Mouse (Mus musculus) lung, postnatal 25 days (tissue): Measurements from ENCODE around the gene Rapgef4.
"Not testable (repeated sequence)": the region's sequence is repeated elsewhere in the genome, so short reads cannot be mapped to it uniquely, and the experiment has no call there.

Experiments
- DNase-seq: peaks from one replicate; pipeline ENCODE4 v3.0.0; 2022; ENCODE audit warnings: low spot score

Gene Rapgef4

DNA sequence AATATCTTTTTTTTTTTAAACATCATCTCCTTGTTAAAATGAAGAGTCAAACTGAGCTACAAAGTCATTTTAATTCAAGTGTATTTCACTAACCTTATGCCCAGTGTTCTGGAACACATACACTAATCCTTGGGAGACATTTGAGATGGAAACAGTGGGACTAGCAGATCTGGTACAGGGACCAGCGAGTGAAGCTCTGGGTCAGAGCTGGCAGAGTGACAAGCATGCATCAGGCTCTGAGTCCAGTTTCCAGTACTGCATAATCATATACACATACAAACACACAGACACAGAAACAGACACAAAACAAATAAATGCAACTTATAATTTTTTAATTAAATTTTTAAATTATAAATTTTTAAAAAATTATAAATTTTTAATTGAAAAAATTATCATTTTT, 48.0 kb downstream of the Rapgef4 start:
- no peak for DNase-seq

DNA sequence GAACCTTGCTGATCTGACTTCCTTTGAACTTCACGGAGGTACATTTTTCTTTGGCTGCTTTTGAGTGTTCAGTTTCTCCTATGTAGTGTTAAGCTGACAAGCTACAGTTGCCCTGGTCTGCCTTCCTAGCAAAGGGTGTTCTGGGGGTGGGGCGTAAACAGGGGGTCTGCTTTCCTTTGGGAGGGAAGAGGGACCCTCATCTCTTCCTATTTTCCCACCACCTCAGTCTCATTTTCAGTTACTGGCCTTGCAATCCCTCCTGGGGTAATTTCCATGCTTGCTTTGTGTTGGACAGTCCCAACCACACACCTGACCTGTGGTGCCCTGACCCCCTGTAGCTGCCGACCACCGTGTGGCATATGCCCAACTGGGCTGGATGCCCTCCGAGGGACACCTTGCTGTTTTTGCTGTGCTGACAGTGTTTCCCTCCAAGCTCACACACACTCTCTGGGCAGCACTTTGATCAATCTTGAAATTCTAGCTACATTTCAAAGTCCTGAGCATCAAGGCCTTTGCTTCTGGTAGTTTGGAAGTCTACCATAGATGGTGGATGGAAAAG, 48.6 kb downstream of the Rapgef4 start:
- no peak for DNase-seq

DNA sequence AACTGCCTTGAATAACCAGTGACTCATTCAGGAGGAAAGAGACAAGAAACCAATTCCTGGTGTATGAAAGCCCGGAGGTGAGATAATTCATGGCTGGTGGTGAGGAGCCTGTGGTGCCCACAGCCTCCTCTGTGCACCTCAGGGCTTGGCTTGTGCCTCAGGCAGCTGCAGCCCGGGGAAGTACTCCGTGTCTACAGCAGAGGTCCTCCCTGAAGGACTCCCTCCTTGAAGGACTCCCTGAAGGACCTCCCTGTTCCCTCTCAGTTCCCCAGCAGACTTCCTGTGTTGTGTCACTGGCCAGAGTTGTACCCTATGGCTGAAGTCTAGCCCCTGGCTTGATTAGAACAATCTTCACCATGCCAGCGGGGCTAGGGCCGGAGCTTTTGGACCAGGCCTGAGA, 50.7 kb downstream of the Rapgef4 start:
- DNase-seq, result no peak

DNA sequence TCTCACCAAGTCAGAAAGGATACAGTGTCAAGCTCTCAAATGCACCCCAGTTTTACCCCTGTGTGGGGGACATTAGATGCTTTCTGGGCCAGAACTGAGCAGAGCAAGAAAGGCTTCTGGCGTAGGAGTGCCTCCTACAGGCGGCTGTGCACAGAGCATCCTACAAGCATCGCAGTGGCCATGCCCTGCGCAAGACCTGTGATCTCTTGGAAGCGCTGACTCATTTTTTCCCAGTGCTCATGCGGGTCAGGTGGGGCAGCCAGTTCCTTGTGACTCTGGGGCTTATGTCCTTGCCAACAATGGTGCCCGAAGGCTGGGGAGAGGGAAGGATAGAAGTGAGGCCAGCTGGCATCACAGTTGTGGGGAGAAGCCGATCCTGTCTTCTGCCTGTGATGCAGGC, 54.6 kb downstream of the Rapgef4 start:
- peak; percentile 24 for DNase-seq

DNA sequence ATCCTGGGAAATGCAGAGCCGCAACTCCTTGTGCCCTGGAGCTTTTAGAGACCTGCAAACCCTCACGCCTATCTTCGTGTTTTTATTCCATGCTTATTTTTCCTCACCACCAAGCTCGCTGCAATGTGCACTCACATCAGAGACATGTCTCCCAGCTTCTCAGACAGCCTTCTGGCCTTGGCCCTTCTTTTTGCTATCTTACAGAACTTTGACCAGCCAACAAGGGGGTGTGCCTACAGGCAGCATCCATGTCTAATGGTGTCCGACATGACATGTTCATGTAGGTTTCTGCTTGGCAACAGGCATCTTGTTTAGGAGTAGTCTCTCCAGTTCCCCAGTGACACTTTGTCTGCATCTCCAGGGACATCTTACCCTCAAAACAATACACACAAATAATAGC, 56.3 kb downstream of the Rapgef4 start:
- no peak for DNase-seq

DNA sequence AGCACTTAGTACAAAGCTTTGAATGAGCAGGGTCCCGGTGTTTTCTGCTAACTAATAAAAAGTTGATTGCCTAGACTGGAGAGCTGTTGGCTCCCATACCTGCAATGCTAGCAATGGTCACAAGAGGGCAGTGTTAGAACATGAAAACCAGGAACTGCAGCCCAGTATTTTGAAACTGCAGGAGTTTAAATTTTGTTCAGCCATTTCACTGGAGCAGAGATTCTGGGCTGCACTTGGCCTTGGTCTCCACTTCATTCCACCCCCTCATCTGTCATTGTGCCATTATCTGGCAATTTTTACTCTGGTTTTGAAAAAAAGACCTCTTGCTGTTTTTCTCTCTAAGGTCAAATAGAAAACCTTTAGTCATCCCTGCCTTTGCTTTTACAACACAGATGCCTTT, 57.2 kb downstream of the Rapgef4 start:
- DNase-seq, result peak; percentile 83

DNA sequence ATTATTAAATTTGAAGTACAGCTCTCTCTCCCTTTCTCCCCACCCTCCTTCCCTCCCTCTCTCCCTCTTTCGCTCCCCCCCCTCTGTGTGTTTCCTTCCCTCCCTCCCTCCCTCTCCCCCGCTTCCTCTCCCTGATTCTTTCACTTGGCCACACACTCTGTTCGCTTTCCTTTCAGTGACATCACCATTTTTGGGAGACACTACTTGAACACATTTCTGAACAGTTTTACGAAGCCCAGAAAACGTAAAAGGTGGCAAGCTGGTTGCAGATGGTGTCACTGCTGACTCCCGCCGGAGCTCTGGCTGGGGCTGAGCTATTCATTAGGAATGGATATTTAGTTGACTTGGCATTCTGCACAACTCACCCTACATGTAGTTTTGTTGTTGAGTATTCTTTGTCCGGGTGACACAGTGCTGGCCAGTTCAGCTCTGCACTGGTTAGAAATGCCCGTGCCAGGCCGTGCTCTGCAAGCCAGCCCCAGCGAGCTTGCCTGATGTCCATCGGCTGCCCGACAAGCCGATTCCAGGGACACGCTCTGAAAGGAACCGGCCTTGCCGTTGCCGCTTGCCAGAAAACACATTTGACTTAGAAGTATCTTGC, 57.7 kb downstream of the Rapgef4 start:
- DNase-seq, result peak; percentile 12

DNA sequence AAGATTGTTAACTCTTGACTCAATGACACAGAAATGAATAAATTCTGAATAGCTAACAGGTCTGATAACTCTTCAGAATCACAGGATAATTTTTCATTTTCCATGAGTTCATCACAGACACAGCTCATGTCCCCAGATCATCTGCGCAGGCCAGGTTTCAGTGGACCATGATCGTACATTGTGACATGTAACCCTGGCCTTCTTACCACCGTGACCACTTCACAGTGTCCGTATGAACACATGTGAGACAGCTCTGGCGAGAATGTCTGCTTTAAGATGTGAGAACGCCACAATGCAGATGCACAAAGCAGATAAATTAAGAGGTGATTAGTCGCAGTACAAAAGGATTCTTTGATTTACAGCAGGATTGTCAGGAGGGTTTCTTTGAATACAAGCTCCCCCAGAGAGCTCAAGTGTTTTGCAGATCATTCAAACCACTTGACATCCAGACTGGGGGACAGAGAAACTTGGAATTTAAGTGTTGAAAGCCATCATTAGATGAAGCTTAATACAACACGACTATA, 58.5 kb downstream of the Rapgef4 start:
- no peak for DNase-seq

DNA sequence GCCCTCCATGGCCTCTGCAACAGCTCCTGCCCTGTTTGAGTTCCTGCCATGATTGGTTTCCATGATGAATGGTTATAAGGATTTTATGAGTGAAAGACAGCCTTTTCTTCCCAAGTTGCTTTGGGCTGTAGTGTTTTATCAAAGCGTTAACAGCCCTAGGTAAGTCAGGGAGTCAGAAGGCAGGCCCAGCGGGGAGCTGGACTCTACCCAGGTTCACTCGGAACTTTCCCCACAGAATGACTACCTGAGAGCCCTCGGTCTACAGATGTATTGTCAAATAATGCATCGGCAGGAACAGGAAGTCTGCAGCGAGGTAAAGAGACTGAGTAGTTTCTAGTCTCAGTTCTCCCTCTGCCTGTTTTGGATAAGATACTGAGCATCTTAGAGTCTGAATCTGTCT, 60.0 kb downstream of the Rapgef4 start:
- no peak for DNase-seq

DNA sequence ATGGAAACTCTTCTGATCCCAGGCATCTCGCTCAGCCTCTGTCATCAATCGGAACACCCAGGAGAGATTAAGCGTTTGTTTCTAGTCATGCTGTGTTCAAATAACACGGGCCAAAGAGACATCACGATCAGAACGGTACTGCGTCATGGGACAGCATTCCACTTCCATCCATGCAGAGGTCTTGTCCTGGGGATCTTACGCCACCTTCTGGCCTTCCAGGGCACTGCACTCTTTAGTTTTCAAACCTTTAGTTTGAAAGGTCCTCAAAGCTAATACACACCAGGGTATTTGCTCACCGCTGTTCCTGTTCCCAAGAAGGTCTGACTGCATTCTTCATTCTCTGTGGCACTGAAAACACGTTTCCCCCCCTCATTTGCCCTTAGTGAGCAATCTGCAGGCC, 61.1 kb downstream of the Rapgef4 start:
- no peak for DNase-seq

DNA sequence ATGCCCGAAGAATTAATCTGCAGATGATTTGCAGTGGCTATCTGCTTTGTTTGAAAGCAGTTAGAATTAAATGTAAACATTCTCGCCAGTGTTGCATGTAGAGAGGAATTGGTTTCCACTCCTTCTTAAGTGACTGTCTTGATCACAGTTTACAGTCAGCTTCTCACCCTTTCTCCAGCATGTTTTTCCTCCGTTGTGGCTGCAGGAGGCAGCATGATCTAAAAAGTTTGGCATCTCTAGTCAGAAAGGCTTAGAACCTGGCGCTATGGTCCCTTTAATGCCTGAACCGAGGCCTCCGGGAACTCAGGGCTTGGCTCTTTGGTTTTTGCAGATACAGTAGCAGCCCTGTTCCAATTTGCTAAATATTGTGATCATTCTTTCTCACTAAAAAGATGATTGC, 63.2 kb downstream of the Rapgef4 start:
- peak; percentile 21 for DNase-seq

DNA sequence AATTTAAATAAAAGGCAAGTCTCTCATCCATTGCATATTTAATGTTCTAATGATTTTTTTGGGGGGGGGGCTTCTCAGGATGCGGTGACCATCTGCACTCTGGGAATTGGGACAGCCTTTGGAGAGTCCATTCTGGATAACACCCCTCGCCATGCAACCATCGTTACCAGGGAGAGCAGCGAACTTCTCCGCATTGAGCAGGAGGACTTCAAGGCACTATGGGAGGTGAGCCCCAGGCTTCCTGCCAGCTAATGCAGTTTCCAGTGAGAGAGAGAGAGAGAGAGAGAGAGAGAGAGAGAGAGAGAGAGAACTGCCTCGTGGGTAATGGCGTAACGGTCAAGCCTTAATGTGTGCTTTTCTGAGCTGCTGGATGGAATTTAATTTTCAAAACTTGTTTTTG, 64.0 kb downstream of the Rapgef4 start:
- DNase-seq, result no peak

DNA sequence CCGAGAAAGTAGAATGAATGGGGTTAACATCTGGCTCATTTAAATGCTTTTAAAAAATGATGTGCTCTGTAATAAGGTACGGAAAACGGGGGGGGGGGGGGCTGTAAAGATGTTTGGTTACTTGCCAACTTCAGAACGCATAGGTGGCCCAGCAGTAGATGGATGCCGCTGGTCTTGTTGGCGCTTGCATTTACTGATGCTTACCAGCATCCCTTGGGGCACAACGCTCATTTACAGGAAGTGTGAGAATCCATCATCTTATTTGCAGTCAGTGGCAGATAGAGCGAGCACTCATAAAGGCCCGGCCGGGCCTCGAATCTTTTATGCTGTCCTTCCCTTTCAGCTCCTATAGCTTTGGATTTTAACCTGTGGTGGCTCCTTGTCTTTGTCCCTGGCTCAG, 64.6 kb downstream of the Rapgef4 start:
- DNase-seq, result no peak

DNA sequence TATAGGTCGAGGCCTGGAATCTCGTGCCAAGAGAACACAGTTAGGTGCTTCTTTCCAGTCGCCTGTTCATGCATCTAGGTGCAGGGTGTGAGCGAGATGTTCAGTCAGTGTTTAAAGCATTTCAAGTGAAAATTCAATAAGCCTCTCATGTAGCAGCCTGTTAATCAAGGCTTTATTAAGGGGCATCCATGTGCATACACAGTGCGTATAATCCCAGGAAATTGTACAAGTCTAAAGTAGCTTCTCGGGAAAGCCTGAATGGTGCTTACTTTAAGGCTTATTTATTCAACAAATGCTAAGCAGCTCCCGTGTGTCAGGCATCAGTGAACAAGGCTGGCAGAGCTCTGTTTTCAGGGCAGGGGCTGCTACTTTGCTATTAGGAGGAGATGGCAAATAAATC, 69.4 kb downstream of the Rapgef4 start:
- DNase-seq, result no peak

DNA sequence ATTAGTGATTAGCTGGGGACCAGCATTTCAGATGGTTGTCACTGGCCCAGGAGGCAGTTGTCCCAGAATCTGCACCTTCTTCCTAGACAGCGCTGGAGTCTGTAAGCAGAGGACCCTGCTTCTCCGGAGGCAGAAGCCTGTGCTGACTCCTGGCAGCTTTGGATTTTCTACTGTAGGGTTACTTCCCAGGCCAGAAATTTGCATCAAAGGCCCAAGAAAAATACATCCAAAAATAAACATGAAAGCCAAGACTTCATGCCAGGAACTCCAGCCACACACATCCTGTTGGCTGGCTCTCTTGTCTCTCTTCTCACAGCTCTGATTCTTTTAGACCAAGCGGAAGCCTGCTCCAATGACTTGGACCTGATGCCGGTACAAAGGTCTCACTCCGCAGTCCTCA, 73.2 kb downstream of the Rapgef4 start:
- no peak for DNase-seq

DNA sequence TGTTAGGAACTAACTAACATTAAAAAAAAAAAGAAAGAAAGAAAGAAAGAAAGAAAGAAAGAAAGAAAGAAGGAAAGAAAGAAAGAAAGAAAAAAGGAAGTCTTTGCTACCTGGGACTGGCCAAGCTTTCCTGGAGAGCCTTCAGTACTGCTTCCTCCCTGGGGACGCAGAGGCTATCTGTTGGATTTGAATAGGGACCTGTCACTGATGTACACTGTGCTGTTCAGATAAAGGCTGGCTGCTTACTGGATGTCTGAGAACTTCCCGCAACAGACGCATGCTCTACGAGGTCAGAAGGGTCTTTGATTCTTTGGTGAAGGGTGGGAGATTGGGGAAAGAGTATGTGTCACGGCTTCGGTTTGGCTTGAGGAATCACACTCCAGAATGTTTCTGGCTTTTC, 73.7 kb downstream of the Rapgef4 start:
- DNase-seq, result no peak

DNA sequence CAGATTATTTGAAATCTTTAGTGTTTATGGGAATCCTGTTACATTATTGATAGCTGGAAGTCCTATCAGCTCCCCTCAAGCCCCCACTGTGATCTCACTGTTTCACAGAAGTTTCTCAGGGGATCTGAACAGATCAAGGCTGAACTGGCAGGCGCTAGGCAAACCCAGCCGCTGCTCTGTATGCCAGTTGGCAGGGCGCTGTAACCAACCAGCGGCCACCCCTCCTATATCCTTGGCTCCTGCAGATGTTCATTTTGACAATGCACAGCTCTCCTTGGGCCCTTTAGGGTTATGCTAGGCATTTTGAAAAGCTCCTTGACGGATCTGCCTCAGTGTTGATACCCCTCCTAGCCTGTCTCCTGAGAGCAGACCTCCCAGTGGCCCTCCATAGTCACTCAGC, 74.4 kb downstream of the Rapgef4 start:
- no peak for DNase-seq

DNA sequence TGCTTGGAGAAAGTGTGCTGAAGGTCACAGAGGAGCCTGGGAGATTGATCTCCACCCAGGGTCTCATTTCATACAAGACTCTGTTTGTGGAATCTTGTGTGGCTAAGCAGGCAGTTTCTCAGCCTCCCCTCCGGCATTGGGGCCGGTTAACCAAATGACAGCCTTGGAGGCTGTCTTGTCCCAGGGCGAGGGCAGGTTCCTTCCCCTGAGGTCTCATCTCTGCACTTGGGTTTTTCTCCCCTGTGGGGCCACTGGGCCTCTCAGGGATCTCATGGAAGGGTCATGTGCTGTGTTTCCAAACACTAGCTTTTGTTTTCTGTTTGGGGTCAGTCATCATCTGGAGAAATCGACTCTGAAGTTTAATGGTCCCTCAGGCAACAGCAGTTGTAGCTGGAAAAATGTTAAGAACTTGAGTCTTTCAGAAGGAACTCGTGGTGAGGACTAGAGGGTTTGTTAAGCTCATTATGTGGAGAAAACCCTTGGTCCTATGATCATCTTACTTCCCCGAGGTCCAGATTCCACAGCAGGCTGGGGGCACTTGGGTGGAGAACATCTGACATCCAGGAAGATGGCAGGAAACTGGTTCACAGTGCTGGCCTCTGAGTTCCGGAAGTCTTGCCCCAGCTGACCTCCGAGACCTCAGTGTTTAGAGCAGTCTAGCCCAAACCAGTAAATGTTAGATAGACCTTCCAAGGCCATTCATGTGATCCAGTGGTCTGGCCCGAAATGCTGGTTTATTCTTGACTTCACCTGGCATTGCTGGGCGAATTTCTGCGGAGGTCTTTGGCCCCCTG, 75.2 kb downstream of the Rapgef4 start:
- DNase-seq, result peak; percentile 57

DNA sequence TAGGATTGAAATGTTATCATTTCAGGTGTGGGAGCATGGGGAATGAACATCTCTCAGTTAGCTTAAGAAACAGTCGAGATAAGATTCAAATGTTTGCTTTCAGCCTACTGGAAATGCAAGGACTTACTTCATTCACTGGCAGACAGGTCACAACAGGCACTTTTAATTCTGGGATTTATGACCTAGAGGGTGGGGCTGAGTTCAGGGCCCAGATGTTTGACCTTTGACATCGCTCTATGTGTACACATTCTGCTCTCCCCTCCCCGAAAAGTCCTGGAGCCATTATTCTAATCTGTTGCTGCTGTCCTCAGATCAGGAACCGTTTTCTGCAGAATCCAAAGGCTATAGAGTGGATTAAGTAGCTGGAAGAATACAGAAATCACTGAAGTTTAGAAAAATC, 81.9 kb downstream of the Rapgef4 start:
- DNase-seq, result no peak

DNA sequence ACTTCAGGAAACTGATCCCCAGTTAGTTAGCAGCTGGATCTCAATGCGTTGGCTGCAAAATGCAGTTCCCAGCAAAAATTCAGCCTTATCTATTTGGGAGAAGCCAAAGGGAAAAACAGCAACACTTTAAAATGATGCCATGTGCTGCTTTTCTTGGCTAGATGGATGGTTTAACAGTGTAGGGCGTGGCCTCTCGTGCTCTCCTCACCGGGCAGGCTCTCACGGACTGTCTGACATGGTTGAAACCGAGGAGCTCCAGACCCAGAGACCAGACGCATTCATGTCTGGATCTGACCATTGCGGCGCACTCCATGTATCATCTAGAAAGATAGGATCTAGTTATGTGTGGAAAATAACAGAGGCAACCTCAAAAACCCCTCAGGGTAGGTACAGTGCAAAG, 87.5 kb downstream of the Rapgef4 start:
- no peak for DNase-seq

DNA sequence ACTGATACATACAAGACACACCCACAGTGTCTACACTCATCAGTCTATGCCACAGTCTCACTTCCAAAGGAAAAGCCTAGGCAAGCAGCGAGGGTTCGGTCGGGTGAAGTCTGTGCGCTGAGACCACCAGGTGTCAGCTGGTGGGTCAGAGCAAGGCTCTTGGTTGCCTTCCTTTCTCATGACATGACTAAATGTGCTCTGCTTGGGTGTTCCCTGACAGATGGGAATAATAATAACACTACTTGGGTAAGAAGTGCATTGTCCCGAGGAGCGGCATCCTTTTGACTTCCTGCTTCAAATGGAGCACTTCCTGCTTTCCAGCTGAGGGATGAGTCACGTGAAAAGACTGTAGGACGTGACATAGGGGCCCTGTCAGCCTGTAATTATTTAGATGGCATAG, 89.0 kb downstream of the Rapgef4 start:
- peak; percentile 77 for DNase-seq

DNA sequence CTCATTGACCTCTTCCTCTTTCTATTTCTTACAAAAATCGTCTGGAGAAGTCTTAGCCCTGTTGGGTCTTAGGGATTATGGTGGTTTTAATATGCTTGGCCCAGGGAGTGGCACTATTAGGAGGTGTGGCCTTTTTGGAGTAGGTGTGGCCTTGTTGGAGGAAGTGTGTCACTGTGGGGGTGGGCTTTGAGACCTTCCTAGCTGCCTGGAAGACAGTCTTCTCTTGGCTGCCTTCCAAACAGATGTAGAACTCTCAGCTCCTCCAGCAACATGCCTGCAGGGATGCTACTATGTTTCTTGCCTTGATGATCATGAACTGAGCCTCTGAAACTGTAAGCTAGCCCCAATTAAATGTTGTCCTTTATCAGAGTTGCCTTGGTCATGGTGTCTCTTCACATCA, 92.1 kb downstream of the Rapgef4 start:
- DNase-seq, result not testable (repeated sequence)

DNA sequence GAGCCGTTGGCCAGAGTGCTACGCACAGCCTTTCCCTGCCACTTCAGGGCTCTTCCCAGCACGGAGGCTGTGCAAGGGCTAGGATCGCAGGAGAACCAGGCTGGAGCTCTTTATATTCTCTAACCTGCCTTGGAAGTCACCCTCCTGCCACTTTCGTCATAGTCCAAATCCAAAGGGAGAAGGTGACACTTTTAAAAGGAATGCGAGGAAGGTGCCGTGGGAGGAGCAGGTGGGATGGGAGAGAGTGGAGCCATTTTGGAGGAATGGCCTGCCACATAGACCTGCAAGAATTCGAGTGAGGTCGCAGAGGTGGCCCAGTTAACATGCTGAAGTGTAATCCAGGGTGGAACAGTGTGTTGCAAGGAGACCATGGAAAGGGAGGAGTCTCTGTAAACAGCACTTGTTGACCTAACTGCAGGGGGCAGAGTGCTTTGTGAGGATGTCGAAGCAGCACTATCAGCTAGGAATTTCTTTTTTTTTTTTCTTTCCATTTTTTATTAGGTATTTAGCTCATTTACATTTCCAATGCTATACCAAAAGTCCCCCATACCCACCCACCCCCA, 94.0 kb downstream of the Rapgef4 start:
- DNase-seq, result no peak
